Mouse (Mus musculus): Measurements from ENCODE around the gene Erc2.

Gene Erc2

GRCm38 (mm10) chr14:27775367-27775766 is 153.1 kb downstream of the Erc2 start:
- no peak for DNase-seq (ENCODE audit: low read depth, low spot score)

- DNase-seq (ENCODE audit: low read depth, low spot score): no peak
Measured at GRCm38 (mm10) chr14:27778503-27778902, 156.3 kb downstream of the Erc2 start.

GRCm38 (mm10) chr14:27778982-27779701 is 156.9 kb downstream of the Erc2 start:
- DNase-seq (ENCODE audit: low read depth, low spot score): no peak

GRCm38 (mm10) chr14:27781221-27781620 is 159.0 kb downstream of the Erc2 start:
- no peak for DNase-seq (ENCODE audit: low read depth, low spot score)

GRCm38 (mm10) chr14:27784826-27785225 is 162.6 kb downstream of the Erc2 start:
- DNase-seq (ENCODE audit: low read depth, low spot score): no peak

- DNase-seq (ENCODE audit: low read depth, low spot score): no peak
Measured at GRCm38 (mm10) chr14:27785562-27785961, 163.3 kb downstream of the Erc2 start.

- no peak for DNase-seq (ENCODE audit: low read depth, low spot score)
Measured at GRCm38 (mm10) chr14:27789066-27789898, 167.1 kb downstream of the Erc2 start.

GRCm38 (mm10) chr14:27798184-27798934 is 176.1 kb downstream of the Erc2 start:
- DNase-seq (ENCODE audit: low read depth, low spot score): no peak

- no peak for DNase-seq (ENCODE audit: low read depth, low spot score)
Measured at GRCm38 (mm10) chr14:27800766-27801165, 178.5 kb downstream of the Erc2 start.

- DNase-seq (ENCODE audit: low read depth, low spot score): peak; percentile 15
Measured at GRCm38 (mm10) chr14:27803961-27804360, 181.7 kb downstream of the Erc2 start.

- no peak for DNase-seq (ENCODE audit: low read depth, low spot score)
Measured at GRCm38 (mm10) chr14:27805064-27805463, 182.8 kb downstream of the Erc2 start.

- DNase-seq (ENCODE audit: low read depth, low spot score): no peak
Measured at GRCm38 (mm10) chr14:27808080-27808479, 185.9 kb downstream of the Erc2 start.

GRCm38 (mm10) chr14:27808523-27809114 is 186.4 kb downstream of the Erc2 start:
- no peak for DNase-seq (ENCODE audit: low read depth, low spot score)

GRCm38 (mm10) chr14:27810790-27811189 is 188.6 kb downstream of the Erc2 start:
- no peak for DNase-seq (ENCODE audit: low read depth, low spot score)

- no peak for DNase-seq (ENCODE audit: low read depth, low spot score)
Measured at GRCm38 (mm10) chr14:27811649-27812048, 189.4 kb downstream of the Erc2 start.

- no peak for DNase-seq (ENCODE audit: low read depth, low spot score)
Measured at GRCm38 (mm10) chr14:27815739-27816138, 193.5 kb downstream of the Erc2 start.

GRCm38 (mm10) chr14:27818986-27819385 is 196.8 kb downstream of the Erc2 start:
- no peak for DNase-seq (ENCODE audit: low read depth, low spot score)

GRCm38 (mm10) chr14:27821801-27822200 is 199.6 kb downstream of the Erc2 start:
- no peak for DNase-seq (ENCODE audit: low read depth, low spot score)

GRCm38 (mm10) chr14:27822566-27822965 is 200.3 kb downstream of the Erc2 start:
- DNase-seq (ENCODE audit: low read depth, low spot score): no peak

GRCm38 (mm10) chr14:27823048-27823447 is 200.8 kb downstream of the Erc2 start:
- DNase-seq (ENCODE audit: low read depth, low spot score): no peak

GRCm38 (mm10) chr14:27823897-27824296 is 201.7 kb downstream of the Erc2 start:
- DNase-seq (ENCODE audit: low read depth, low spot score): no peak

GRCm38 (mm10) chr14:27826829-27827228 is 204.6 kb downstream of the Erc2 start:
- DNase-seq (ENCODE audit: low read depth, low spot score): no peak

Data from c-Kit-negative CD71-positive TER-119-positive erythroid progenitor cells, embryonic 14.5 days (primary cell).